Mouse (Mus musculus) heart, adult 8-10 months (tissue): ENCODE results near the gene Ccdc154. TPM values are rescaled to one million over a fixed set of nuclear protein-coding genes. Genes with fewer than 3 reads are reported as not detected.
A peak's percentile ranks its signal among the peaks of the same experiment; 100 is the strongest.
"Not testable (repeated sequence)": the region's sequence is repeated elsewhere in the genome, so short reads cannot be mapped to it uniquely, and the experiment has no call there.

Experiments used
- DNase-seq: peaks from one replicate; pipeline ENCODE4 v3.0.0; 2022; ENCODE audit warnings: low spot score
- total RNA-seq, 4 experiments: library from RNA; stranded (reverse); gene quantifications; 2 replicates each; pipeline ENCODE4 v1.2.4; 2022

The Ccdc154 gene
- not detected for total RNA-seq

- no peak for DNase-seq
These were observed at the start of gene Ccdc154 for GRCm38 (mm10) chr17:25162161-25162560. TSS of gene Ccdc154 (plus strand) at chr17:25162461.

GRCm38 (mm10) chr17:25114908-25115645, 47.2 kb upstream of the Ccdc154 start:
- DNase-seq: no peak

DNA sequence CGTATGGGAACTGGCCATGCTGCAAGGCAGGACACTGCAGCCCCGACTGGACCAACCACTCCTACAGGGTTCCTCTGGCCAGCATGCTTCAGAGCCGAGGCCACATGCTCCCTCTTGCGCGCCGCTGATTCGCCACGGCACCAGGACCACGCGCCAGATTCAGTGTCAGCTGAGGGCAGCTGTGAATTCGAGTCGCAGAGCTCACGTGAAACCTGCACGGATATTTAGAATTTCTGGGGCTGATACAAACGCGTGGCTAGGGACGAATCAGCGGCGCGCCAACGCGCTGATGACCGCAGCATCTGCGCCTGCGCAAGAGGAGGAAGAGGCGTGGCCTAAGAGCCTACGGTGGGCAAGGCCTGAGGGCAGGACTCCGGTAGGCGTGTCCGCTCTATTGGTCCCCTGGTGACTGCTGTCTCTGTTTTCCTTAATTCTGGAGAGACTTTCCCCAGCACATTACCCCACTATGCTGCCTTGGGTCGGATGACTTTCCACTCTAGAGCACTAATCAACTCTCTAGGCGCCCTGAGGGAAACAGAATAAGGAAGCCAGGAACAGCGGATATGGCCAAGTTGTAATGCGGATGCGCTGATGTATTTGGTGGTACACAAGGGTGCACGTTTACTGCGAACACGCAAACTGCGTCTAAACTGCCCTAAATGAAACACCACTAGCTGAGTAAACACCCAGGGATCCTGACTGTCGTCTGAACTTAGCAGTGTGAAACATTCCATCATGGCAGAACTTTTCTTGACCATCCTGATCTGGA, 46.4 kb upstream of the Ccdc154 start, which contains the start of gene Telo2:
Telo2 (minus strand) TSS at position 304 of the 769 bp plus-strand sequence.
- DNase-seq: peak; percentile 95

- DNase-seq: no peak
These were observed 45.0 kb upstream of the Ccdc154 start for GRCm38 (mm10) chr17:25117263-25117662.

DNA sequence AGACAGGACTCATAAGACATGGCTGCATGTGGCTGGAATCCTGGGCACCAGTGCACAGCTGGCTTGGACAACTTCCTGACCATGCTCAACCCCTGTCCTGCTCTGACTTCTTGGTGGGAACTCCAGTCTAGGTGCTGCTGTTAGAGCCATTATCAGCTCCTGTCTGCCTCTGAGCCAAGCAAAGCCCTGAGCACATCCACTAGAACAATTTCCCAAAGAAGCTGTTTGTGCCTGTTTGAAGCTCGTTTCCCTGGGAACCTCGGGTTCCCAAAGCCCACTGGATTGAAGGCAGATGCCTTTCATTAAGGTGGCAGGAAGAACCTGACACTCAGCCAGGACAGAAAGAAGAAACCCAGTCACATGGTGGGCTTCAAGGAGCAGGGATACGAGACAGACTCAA, 41.9 kb upstream of the Ccdc154 start, which contains the start of gene Ptx4:
Ptx4 (plus strand) TSS at position 355 of the 400 bp plus-strand sequence.
- DNase-seq: no peak

GRCm38 (mm10) chr17:25123979-25124378, 38.3 kb upstream of the Ccdc154 start:
- no peak for DNase-seq

GRCm38 (mm10) chr17:25125442-25126060, 36.7 kb upstream of the Ccdc154 start:
- DNase-seq: not testable (repeated sequence)

DNA sequence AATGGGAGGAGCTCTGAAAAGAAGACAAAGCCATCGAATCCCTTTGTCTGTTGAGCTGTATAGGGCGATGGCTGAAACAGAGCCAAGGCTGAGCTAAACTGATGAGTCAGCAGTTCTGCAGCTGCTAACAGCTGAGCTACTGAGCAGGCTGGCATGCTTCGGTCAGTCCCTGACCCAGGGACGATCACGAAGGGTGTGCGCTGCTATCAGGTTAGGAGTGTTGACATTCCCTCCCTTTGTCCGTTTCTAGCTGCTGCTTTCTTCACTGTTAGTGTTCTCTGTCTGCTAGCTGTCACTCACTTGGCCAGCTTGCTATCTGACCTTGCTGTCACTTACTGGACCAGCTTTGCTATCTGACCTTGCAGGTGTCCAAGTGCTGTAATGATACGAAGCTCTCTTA, 35.2 kb upstream of the Ccdc154 start:
- DNase-seq: no peak

DNA sequence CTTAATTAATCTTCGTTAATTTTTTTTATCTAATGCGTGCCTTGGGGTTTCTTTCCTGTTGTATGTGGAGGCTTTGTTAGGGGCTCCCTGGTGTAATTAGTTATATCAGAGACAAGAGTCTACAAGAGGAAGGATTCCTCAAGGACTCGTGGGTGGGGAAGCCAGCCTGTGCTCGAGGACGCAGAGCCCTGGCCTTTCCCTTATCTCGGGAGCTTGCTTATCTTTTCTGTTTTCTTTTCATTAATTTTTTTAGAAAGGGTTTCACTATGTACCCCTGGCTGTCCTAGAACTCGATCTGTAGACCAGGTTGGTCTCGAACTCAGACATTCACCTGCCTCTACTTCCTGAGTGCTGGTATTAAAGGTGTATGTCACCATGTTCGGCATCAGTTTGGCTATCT, 34.6 kb upstream of the Ccdc154 start:
- DNase-seq: no peak

GRCm38 (mm10) chr17:25130060-25130459, 32.2 kb upstream of the Ccdc154 start:
- no peak for DNase-seq

DNA sequence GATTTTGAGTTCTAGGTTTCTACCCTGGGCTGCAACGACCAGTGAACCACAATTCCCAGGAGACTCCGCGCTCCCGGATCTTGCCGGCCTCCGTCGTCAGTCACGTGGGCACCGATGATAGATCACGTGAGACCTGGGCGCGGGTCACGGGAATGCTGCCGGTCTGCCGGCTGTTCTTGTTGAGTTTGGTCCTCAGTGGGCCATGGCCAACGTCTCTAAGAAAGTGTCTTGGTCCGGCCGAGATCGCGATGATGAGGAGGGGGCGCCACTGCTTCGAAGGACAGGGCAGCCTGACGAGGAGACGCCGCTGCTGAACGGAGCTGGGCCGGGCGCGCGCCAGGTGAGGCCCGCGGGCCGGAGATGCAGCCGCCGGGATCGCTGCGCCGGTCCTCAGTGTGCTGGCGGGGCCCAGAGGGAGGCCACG, 29.0 kb upstream of the Ccdc154 start, which contains the start of gene Clcn7:
Clcn7 (plus strand) TSS at position 117 of the 424 bp plus-strand sequence.
- peak; percentile 96 for DNase-seq

DNA sequence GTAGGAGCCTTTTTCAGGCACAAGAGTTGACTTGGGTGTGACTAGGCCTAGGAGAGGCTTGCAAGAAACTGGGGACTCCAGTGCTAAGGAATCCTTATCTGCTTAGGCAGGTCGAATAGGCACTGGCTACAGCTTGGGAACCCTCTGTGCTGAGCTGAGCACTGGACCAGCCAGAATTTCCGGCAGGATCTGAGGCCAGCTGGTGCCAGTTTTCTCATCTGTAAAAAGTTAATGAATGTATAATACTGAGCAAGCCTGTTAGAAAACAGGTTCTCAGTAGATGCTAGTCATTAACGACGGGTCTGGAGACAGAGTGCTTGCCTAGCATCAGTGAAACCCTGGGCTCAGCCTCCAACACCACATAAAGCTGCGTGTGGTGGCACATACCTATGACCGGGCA, 26.6 kb upstream of the Ccdc154 start:
- DNase-seq: no peak

DNA sequence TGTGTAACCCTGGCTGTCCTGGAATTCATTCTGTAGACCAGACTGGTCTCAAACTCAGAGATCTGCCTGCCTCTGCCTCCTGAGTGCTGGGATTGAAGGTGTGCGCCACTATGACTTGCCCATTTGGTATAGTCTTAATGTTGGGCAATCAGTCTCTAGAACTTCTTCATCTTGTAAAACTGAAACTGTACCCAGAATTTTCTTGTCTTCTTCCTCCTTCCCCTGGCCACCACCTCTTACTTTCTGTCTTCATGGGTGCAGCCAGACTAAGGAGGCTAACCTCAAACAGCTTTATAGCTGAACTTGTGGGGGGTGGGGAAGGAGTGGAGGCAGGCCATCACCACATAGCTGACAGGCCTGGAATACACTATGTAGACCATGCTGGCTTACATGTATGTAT, 23.5 kb upstream of the Ccdc154 start:
- no peak for DNase-seq

- no peak for DNase-seq
These were observed 22.3 kb upstream of the Ccdc154 start for GRCm38 (mm10) chr17:25139960-25140359.

- no peak for DNase-seq
These were observed 1.1 kb downstream of the Ccdc154 start for GRCm38 (mm10) chr17:25163387-25163786.

GRCm38 (mm10) chr17:25164770-25165169, 2.5 kb downstream of the Ccdc154 start:
- DNase-seq: no peak

GRCm38 (mm10) chr17:25165970-25166671, 3.9 kb downstream of the Ccdc154 start:
- no peak for DNase-seq

DNA sequence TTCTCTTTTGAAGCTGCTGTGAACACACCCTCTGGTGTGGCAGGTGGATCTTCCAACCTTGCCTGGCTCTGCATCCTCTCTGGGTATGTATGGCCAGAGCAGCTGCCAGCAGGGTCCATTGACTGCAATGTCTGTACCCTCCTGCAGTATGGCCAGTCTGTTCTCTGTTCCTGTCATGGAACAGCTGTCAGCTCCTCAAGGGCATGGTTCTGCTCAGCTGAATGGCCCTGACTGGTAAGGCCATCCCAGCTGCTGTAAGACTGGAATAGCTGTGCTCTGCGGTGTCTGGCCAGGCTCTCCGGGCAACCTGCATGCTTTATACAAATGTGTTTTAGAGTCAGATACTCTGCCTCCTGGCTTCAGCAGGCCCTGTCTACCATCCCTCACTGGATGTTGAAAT, 7.4 kb downstream of the Ccdc154 start:
- DNase-seq: no peak

DNA sequence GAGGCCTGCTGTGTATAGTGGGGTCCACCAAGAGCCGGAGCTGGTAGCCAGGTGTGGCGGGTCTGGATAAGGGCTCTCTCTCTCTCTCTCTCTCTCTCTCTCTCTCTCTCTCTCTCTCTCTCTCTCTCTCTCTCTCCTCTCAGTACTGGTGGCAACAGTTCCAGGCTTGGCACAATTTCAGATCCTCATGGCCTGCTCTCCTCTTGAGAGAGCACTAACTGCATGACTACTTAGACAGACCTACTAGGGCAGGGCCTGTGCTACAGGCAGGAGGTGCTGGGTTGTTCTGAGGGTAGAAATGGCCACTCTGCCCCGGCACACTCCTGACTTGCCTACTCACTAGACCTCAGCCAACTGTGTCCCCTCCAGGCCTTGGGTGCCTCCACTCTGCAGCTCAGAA, 10.3 kb downstream of the Ccdc154 start:
- DNase-seq: no peak

DNA sequence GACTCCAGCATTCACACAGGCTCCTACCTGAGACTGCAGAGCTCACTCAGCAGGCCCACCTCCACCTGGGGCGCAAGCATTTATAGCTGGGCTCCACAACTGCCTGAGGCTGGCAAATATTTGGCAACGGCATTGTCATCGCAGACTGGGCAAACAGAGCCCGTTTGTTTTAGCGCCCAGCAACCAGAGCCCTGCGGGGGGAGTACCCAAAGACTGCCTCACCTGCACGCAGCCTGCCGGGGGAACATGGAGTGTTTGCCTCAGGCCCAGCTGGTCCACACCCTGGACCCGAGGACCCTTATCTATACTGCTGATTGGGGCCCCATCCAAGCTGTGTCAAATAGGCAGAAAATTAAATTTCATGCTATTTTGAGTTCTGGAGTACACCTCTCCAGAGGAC, 13.2 kb downstream of the Ccdc154 start, which contains the start of gene Gm38655:
Gm38655 (minus strand) TSS at position 61 of the 400 bp plus-strand sequence.
- DNase-seq: no peak

GRCm38 (mm10) chr17:25183232-25183631, 21.0 kb downstream of the Ccdc154 start:
- no peak for DNase-seq
